Mouse (Mus musculus) embryo, embryonic 10 days (tissue): Measurements from ENCODE around the gene Gmeb2.
A peak's percentile ranks its signal among the peaks of the same experiment; 100 is the strongest.

ENCODE experiments used
- DNase-seq: peaks from one replicate; pipeline ENCODE4 v3.0.0-alpha.2; 2015; ENCODE audit warnings: low spot score

Gene Gmeb2

GRCm38 (mm10) chr2:181287958-181288350 is at the start of gene Gmeb2:
TSS of gene Gmeb2 (minus strand) at chr2:181288035.
- peak; percentile 100 for DNase-seq

GRCm38 (mm10) chr2:181334023-181334422 is 46.2 kb upstream of the Gmeb2 start:
- DNase-seq = peak; percentile 70

- DNase-seq = no peak
Measured at GRCm38 (mm10) chr2:181332542-181332941, 44.7 kb upstream of the Gmeb2 start.

GRCm38 (mm10) chr2:181326098-181326497 is 38.3 kb upstream of the Gmeb2 start:
- no peak for DNase-seq

GRCm38 (mm10) chr2:181322136-181322535 is 34.3 kb upstream of the Gmeb2 start:
- no peak for DNase-seq

GRCm38 (mm10) chr2:181320103-181320499 is 32.3 kb upstream of the Gmeb2 start:
- no peak for DNase-seq

GRCm38 (mm10) chr2:181319248-181320102 is 31.6 kb upstream of the Gmeb2 start, which contains the start of gene Rtel1:
TSS of gene Rtel1 (plus strand) at chr2:181319739.
- DNase-seq = peak; percentile 93

- peak; percentile 88 for DNase-seq
Measured at GRCm38 (mm10) chr2:181314080-181314810, 26.4 kb upstream of the Gmeb2 start, which contains the start of gene Stmn3. TSS of gene Stmn3 (minus strand) at chr2:181314500.

GRCm38 (mm10) chr2:181313344-181314079 is 25.7 kb upstream of the Gmeb2 start:
- DNase-seq = no peak

GRCm38 (mm10) chr2:181313006-181313343 is 25.1 kb upstream of the Gmeb2 start:
- DNase-seq = no peak

- DNase-seq = no peak
Measured at GRCm38 (mm10) chr2:181312435-181312834, 24.6 kb upstream of the Gmeb2 start.

GRCm38 (mm10) chr2:181307144-181307804 is 19.4 kb upstream of the Gmeb2 start:
- DNase-seq = peak; percentile 58

- DNase-seq = no peak
Measured at GRCm38 (mm10) chr2:181304944-181305343, 17.1 kb upstream of the Gmeb2 start.

- peak; percentile 77 for DNase-seq
Measured at GRCm38 (mm10) chr2:181302041-181302440, 14.2 kb upstream of the Gmeb2 start.

- DNase-seq = no peak
Measured at GRCm38 (mm10) chr2:181290937-181291336, 3.1 kb upstream of the Gmeb2 start.

GRCm38 (mm10) chr2:181288691-181289090 is 856 bp upstream of the Gmeb2 start:
- DNase-seq = no peak

- DNase-seq = peak; percentile 85
Measured at GRCm38 (mm10) chr2:181287338-181287957, 387 bp downstream of the Gmeb2 start.

- peak; percentile 8 for DNase-seq
Measured at GRCm38 (mm10) chr2:181286629-181287337, 1.1 kb downstream of the Gmeb2 start.

- DNase-seq = no peak
Measured at GRCm38 (mm10) chr2:181279968-181280367, 7.9 kb downstream of the Gmeb2 start.

GRCm38 (mm10) chr2:181277866-181278265 is 10.0 kb downstream of the Gmeb2 start:
- no peak for DNase-seq

GRCm38 (mm10) chr2:181276766-181277165 is 11.1 kb downstream of the Gmeb2 start:
- DNase-seq = no peak
